Mouse (Mus musculus) liver, embryonic 14.5 days (tissue): ENCODE results near the gene Mta2. TPM values are rescaled to one million over a fixed set of nuclear protein-coding genes. Genes with fewer than 3 reads are reported as not detected.

Experiments
- ATAC-seq: fragments of 200-750 bp; cut with Nextera tagmentation; 2 replicates; pipeline ENCODE4 v1.8.0; 2017; ENCODE audit warnings: moderate number of reproducible peaks, mild to moderate bottlenecking, moderate library complexity; ENCODE audit not compliant: insufficient read depth
- DNase-seq, 3 experiments: peaks; one replicate each; pipeline ENCODE4 v3.0.0-alpha.2; 2012 to 2013; ENCODE audit warnings: low read depth in 3 of 3, low spot score in 3 of 3
- H3K27ac ChIP-seq: fragments of 300-500 bp; sonication (generic); 2 replicates; pipeline ENCODE4 v1.5.1; 2014; ENCODE audit warnings: moderate library complexity, mild to moderate bottlenecking, control low read depth, inconsistent platforms
- H3K27me3 ChIP-seq: fragments of 300-500 bp; sonication (generic); 2 replicates; pipeline ENCODE4 v1.6.1; 2014; ENCODE audit warnings: mild to moderate bottlenecking, low read length, moderate library complexity; ENCODE audit not compliant: control insufficient read depth, insufficient read depth
- H3K36me3 ChIP-seq: fragments of 300-500 bp; sonication (generic); replicated peaks from 2 replicates; pipeline ENCODE4 v1.6.1; 2014; ENCODE audit warnings: low read depth; ENCODE audit not compliant: control insufficient read depth, insufficient read depth
- H3K4me1 ChIP-seq, 2 experiments: fragments of 200-500 bp in 1 of 2; fragments of 300-500 bp in 1 of 2; sonication (generic) in 1 of 2; replicated peaks; 2 replicates each; pipeline ENCODE4 v1.6.1; 2012 to 2014; ENCODE audit warnings: antibody characterized with exemption in 1 of 2, inconsistent platforms in 1 of 2, low read length in 1 of 2; ENCODE audit not compliant: control insufficient read depth in 2 of 2, insufficient read depth in 2 of 2
- H3K4me2 ChIP-seq: fragments of 300-500 bp; sonication (generic); 2 replicates; pipeline ENCODE4 v1.6.1; 2014; ENCODE audit warnings: low read depth, mild to moderate bottlenecking, control low read depth, moderate library complexity
- H3K4me3 ChIP-seq, 2 experiments: fragments of 200-500 bp in 1 of 2; fragments of 300-500 bp in 1 of 2; sonication (generic) in 1 of 2; 2 replicates each; pipeline ENCODE4 v1.5.1; 2012 to 2014; ENCODE audit warnings: low read depth in 2 of 2, low read length in 2 of 2, mild to moderate bottlenecking in 2 of 2, control low read depth in 1 of 2, inconsistent platforms in 1 of 2, moderate library complexity in 1 of 2; ENCODE audit not compliant: insufficient read depth in 1 of 2
- H3K9ac ChIP-seq: fragments of 300-500 bp; sonication (generic); replicated peaks from 2 replicates; pipeline ENCODE4 v1.6.1; 2014; ENCODE audit warnings: mild to moderate bottlenecking, control low read depth, moderate library complexity
- H3K9me3 ChIP-seq: fragments of 300-500 bp; sonication (generic); 2 replicates; pipeline ENCODE4 v1.6.1; 2016; ENCODE audit warnings: low read length, mixed read lengths; ENCODE audit not compliant: control insufficient read depth
- CTCF ChIP-seq: IDR thresholded peaks from 2 replicates; pipeline ENCODE4 v1.5.1; 2016; ENCODE audit warnings: antibody characterized with exemption, low read depth, control low read depth
- EP300 ChIP-seq: IDR thresholded peaks from 2 replicates; pipeline ENCODE4 v1.6.1; 2016; ENCODE audit warnings: antibody characterized with exemption, low read depth
- WGBS: fragments of 180-500 bp; shearing (Covaris S2); extraction: QIAGEN DNeasy Blood & Tissue Kit; methylation state at CpG from one replicate; pipeline ENCODE4 v1.1.7; 2014; ENCODE audit not compliant: insufficient replicate concordance; 5-methylcytosine and 5-hydroxymethylcytosine counted together
- polyA plus RNA-seq, 2 experiments: library from polyadenylated mRNA; depleted of rRNA in 1 of 2; stranded (reverse) in 1 of 2; unstranded in 1 of 2; fragments of >200 nt; fragmentation: Nextera tagmentation in 1 of 2; extraction: Ambion mirVana in 1 of 2; gene quantifications; 2 replicates each; pipeline versions ENCODE4 v1.2.1 to v1.2.3; 2012 to 2014

Gene Mta2
- polyA plus RNA-seq, 2 experiments, result 18.5 to 23.0 TPM

DNA sequence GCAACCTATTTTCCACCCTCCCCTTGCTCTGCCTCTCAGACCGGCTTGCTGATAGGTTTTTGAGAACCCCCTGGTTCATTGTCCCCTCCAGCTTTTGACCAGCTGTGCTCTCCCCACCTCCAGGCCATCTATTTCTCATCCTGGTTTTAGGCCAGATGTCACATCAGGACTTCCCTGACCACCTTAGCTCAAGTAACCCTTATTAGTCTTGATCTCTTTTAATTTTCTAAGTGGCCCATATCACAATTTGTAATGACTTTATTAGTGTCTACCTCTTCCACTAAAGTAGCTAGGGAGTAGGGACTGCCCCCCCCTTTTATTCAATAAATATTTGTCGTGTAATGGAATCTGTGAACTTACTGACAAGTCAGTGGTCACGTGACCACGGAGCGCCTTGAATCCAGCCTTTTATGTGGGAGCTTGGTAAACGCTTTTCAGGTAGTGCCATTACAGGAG, 20.8 kb upstream of the Mta2 start:
- WGBS, result 3% methylated on average over 6 of the region's 6 CpGs
- peak; percentile 65 to 70 (median 68) for DNase-seq
- no peaks in the 10 kb centered on the region for H3K9me3 ChIP-seq
- H3K9ac ChIP-seq, result peak overlapping the region; percentile 75
- H3K27ac ChIP-seq, result peak overlapping the region; percentile 92
- no peak for ATAC-seq
- H3K36me3 ChIP-seq, result peaks cover 11% of the 10 kb centered on the region
- H3K4me2 ChIP-seq, result peak overlapping the region; percentile 98
- H3K27me3 ChIP-seq, result no peaks in the 10 kb centered on the region
- no peak for TF ChIP-seq EP300
- no peak for TF ChIP-seq CTCF
- H3K4me3 ChIP-seq, result peak overlapping the region; percentile 85 to 94
- peaks cover 17 to 19% of the 10 kb centered on the region in 2 experiments for H3K4me1 ChIP-seq

DNA sequence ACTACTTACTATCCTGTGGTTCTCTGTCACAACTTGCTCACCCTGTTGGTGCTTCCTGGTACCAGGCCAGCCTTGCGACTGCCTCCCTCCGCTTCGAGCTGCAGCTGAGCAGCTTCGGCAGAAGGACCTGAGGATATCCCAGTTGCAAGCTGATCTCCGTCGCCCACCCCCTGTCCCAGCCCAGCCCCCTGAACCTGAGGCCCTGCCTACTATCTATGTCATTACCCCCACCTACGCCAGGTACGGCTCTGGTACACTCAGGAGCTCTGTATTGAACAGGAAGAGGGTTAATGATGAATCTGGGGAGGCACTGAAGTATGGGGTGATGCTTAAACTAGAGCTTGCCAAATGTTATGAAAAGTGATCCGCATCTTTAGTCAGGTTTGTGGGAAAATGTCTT, 19.9 kb upstream of the Mta2 start:
- DNase-seq (no peak), ATAC-seq (no peak)
- Histone ChIP-seq H3K9me3 (no peaks in the 10 kb centered on the region), H3K4me3 (peak overlapping the region in 1 of 2 experiments; percentile 85; a peak in 2 of 4 replicates), H3K36me3 (peaks cover 4% of the 10 kb centered on the region), H3K4me1 (peaks cover 17 to 22% of the 10 kb centered on the region in 2 experiments), H3K27ac (peak overlapping the region; percentile 92; the same call in 1 of the 2 replicates), H3K9ac (peak overlapping the region; percentile 75), H3K4me2 (peak overlapping the region; percentile 98), H3K27me3 (no peaks in the 10 kb centered on the region)
- TF ChIP-seq CTCF (no peak), EP300 (no peak)
- WGBS, result 71% methylated on average over 9 of the region's 9 CpGs

GRCm38 (mm10) chr19:8926766-8927165, 14.9 kb upstream of the Mta2 start:
- no peak for DNase-seq
- Histone ChIP-seq H3K27me3 (no peaks in the 10 kb centered on the region), H3K27ac (no peak overlapping the region), H3K9ac (no peak overlapping the region), H3K9me3 (no peaks in the 10 kb centered on the region), H3K4me3 (no peak overlapping the region), H3K4me2 (no peak overlapping the region), H3K4me1 (peaks cover 27 to 37% of the 10 kb centered on the region in 2 experiments), H3K36me3 (peaks cover 8% of the 10 kb centered on the region)
- WGBS, result 57% methylated on average over 2 of the region's 2 CpGs
- TF ChIP-seq CTCF (no peak), EP300 (no peak)
- no peak for ATAC-seq

DNA sequence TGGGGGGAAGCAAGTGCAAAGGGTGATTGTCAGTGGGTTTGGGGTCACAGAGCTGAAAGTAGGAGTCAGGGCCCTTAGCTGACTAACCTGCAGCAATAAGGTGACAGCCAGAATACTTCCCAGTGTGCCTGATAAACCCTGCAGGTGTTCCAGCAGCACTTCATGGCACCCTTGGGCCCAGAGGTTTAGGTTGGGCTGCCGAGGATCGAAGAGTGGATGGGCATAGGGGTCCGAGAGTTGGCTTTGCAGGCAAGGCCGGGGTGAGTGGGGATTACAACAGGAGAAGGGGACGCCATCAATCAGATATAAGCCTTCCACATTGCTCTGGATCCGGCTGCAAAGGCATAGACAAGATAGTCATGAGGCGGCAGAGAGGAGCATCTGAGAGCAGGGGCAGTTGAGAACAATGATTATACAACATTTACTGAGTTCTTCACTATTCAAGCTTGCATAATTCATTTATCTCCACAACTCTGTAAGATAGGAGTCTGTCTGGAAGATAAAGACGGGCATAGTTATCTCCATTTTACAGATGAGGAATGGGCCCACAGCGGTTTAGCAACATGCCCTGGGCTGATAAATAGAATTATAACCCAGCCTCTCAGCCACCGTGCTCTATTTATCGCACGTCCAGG, 13.7 kb upstream of the Mta2 start:
- 18% methylated on average over 12 of the region's 12 CpGs for WGBS
- peak overlapping the region; percentile 27; the same call in 1 of the 2 replicates for H3K9ac ChIP-seq
- H3K27me3 ChIP-seq, result no peaks in the 10 kb centered on the region
- DNase-seq, result peak in 1 of 3 experiments; percentile 52
- H3K36me3 ChIP-seq, result peaks cover 7% of the 10 kb centered on the region
- H3K27ac ChIP-seq, result peak overlapping the region; percentile 59
- H3K4me3 ChIP-seq, result peak overlapping the region in 1 of 2 experiments; percentile 70; a peak in 1 of 4 replicates
- peaks cover 27 to 33% of the 10 kb centered on the region in 2 experiments for H3K4me1 ChIP-seq
- ATAC-seq, result peak; percentile 50
- TF ChIP-seq EP300 (peak; percentile 84), CTCF (no peak)
- H3K4me2 ChIP-seq, result peak overlapping the region; percentile 76
- no peaks in the 10 kb centered on the region for H3K9me3 ChIP-seq

- Histone ChIP-seq H3K36me3 (peaks cover 6% of the 10 kb centered on the region), H3K4me3 (peak overlapping the region; percentile 70 to 72), H3K9me3 (no peaks in the 10 kb centered on the region), H3K27me3 (no peaks in the 10 kb centered on the region), H3K9ac (peak overlapping the region; percentile 74), H3K27ac (peak overlapping the region; percentile 52), H3K4me1 (peaks cover 21 to 30% of the 10 kb centered on the region in 2 experiments), H3K4me2 (peak overlapping the region; percentile 76)
- peak; percentile 5; the same call in 1 of the 2 replicates for ATAC-seq
- WGBS, result 34% methylated on average over 16 of the region's 16 CpGs
- no peak for TF ChIP-seq CTCF
- no peak for TF ChIP-seq EP300
- DNase-seq, result no peak
Measured at GRCm38 (mm10) chr19:8928689-8929223, 12.9 kb upstream of the Mta2 start.
